Mouse (Mus musculus): ENCODE measurements around the gene Eml5.

The Eml5 gene

GRCm38 (mm10) chr12:98900881-98901801, at the start of gene Eml5:
Eml5 (minus strand) TSS chr12:98901484.
- in situ Hi-C loops (cut with MboI; ENCODE audit: low pct_unique_long_range_greater_than_20kb in 1 of 2, low sequenced_read_pairs in 2 of 2, unreplicated experiment in 1 of 2), result no loop called here

GRCm38 (mm10) chr12:98932856-98933255, 31.6 kb upstream of the Eml5 start:
- in situ Hi-C loops (cut with MboI; ENCODE audit: low pct_unique_long_range_greater_than_20kb in 1 of 2, low sequenced_read_pairs in 2 of 2, unreplicated experiment in 1 of 2), result no loop called here

- in situ Hi-C loops (cut with MboI; ENCODE audit: low pct_unique_long_range_greater_than_20kb in 1 of 2, low sequenced_read_pairs in 2 of 2, unreplicated experiment in 1 of 2), result no loop called here
These were observed 31.2 kb upstream of the Eml5 start for GRCm38 (mm10) chr12:98932441-98932840.

GRCm38 (mm10) chr12:98931174-98931573, 29.9 kb upstream of the Eml5 start:
- in situ Hi-C loops (cut with MboI; ENCODE audit: low pct_unique_long_range_greater_than_20kb in 1 of 2, low sequenced_read_pairs in 2 of 2, unreplicated experiment in 1 of 2), result no loop called here

- in situ Hi-C loops (cut with MboI; ENCODE audit: low pct_unique_long_range_greater_than_20kb in 1 of 2, low sequenced_read_pairs in 2 of 2, unreplicated experiment in 1 of 2), result no loop called here
These were observed 19.1 kb upstream of the Eml5 start, which contains the start of gene Ttc8 for GRCm38 (mm10) chr12:98920194-98920991. Ttc8 (plus strand) TSS chr12:98920574.

GRCm38 (mm10) chr12:98910096-98910495, 8.8 kb upstream of the Eml5 start:
- in situ Hi-C loops (cut with MboI; ENCODE audit: low pct_unique_long_range_greater_than_20kb in 1 of 2, low sequenced_read_pairs in 2 of 2, unreplicated experiment in 1 of 2), result no loop called here

- in situ Hi-C loops (cut with MboI; ENCODE audit: low pct_unique_long_range_greater_than_20kb in 1 of 2, low sequenced_read_pairs in 2 of 2, unreplicated experiment in 1 of 2), result no loop called here
These were observed 4.2 kb upstream of the Eml5 start for GRCm38 (mm10) chr12:98905466-98905865.

GRCm38 (mm10) chr12:98900341-98900880, 873 bp downstream of the Eml5 start:
- in situ Hi-C loops (cut with MboI; ENCODE audit: low pct_unique_long_range_greater_than_20kb in 1 of 2, low sequenced_read_pairs in 2 of 2, unreplicated experiment in 1 of 2), result no loop called here

- in situ Hi-C loops (cut with MboI; ENCODE audit: low pct_unique_long_range_greater_than_20kb in 1 of 2, low sequenced_read_pairs in 2 of 2, unreplicated experiment in 1 of 2), result no loop called here
These were observed 1.6 kb downstream of the Eml5 start for GRCm38 (mm10) chr12:98899676-98900075.

- in situ Hi-C loops (cut with MboI; ENCODE audit: low pct_unique_long_range_greater_than_20kb in 1 of 2, low sequenced_read_pairs in 2 of 2, unreplicated experiment in 1 of 2), result no loop called here
These were observed 4.5 kb downstream of the Eml5 start for GRCm38 (mm10) chr12:98896761-98897160.

GRCm38 (mm10) chr12:98884515-98884914, 16.8 kb downstream of the Eml5 start:
- in situ Hi-C loops (cut with MboI; ENCODE audit: low pct_unique_long_range_greater_than_20kb in 1 of 2, low sequenced_read_pairs in 2 of 2, unreplicated experiment in 1 of 2), result no loop called here

- in situ Hi-C loops (cut with MboI; ENCODE audit: low pct_unique_long_range_greater_than_20kb in 1 of 2, low sequenced_read_pairs in 2 of 2, unreplicated experiment in 1 of 2), result no loop called here
These were observed 19.5 kb downstream of the Eml5 start for GRCm38 (mm10) chr12:98881796-98882195.

GRCm38 (mm10) chr12:98878693-98879092, 22.6 kb downstream of the Eml5 start:
- in situ Hi-C loops (cut with MboI; ENCODE audit: low pct_unique_long_range_greater_than_20kb in 1 of 2, low sequenced_read_pairs in 2 of 2, unreplicated experiment in 1 of 2), result no loop called here

- in situ Hi-C loops (cut with MboI; ENCODE audit: low pct_unique_long_range_greater_than_20kb in 1 of 2, low sequenced_read_pairs in 2 of 2, unreplicated experiment in 1 of 2), result no loop called here
These were observed 26.1 kb downstream of the Eml5 start for GRCm38 (mm10) chr12:98875216-98875615.

- in situ Hi-C loops (cut with MboI; ENCODE audit: low pct_unique_long_range_greater_than_20kb in 1 of 2, low sequenced_read_pairs in 2 of 2, unreplicated experiment in 1 of 2), result no loop called here
These were observed 28.4 kb downstream of the Eml5 start for GRCm38 (mm10) chr12:98872836-98873235.

- in situ Hi-C loops (cut with MboI; ENCODE audit: low pct_unique_long_range_greater_than_20kb in 1 of 2, low sequenced_read_pairs in 2 of 2, unreplicated experiment in 1 of 2), result no loop called here
These were observed 37.8 kb downstream of the Eml5 start for GRCm38 (mm10) chr12:98863436-98863835.

GRCm38 (mm10) chr12:98860316-98860715, 41.0 kb downstream of the Eml5 start:
- in situ Hi-C loops (cut with MboI; ENCODE audit: low pct_unique_long_range_greater_than_20kb in 1 of 2, low sequenced_read_pairs in 2 of 2, unreplicated experiment in 1 of 2), result no loop called here

GRCm38 (mm10) chr12:98850767-98851166, 50.5 kb downstream of the Eml5 start:
- in situ Hi-C loops (cut with MboI; ENCODE audit: low pct_unique_long_range_greater_than_20kb in 1 of 2, low sequenced_read_pairs in 2 of 2, unreplicated experiment in 1 of 2), result no loop called here

- in situ Hi-C loops (cut with MboI; ENCODE audit: low pct_unique_long_range_greater_than_20kb in 1 of 2, low sequenced_read_pairs in 2 of 2, unreplicated experiment in 1 of 2), result no loop called here
These were observed 56.5 kb downstream of the Eml5 start for GRCm38 (mm10) chr12:98844774-98845173.
